ENCODE assay signal across 27 mouse cellular contexts in genomic region chr4:46339026-46339425, GRCm38 (mm10). TPM values are rescaled to one million over a fixed set of nuclear protein-coding genes. Genes with fewer than 3 reads are reported as not detected.
"Had no signal": no experiment of that assay in that cellular context is flagged by ENCODE, and none has a peak within 500 bp of the region (broad histone marks: within the 10 kb centered on the region; RNA-seq: fewer than 3 reads in every experiment).

No protein-coding gene starts in this region.

- H3K4me2 ChIP-seq: intestine, embryonic 15.5 days; limb, embryonic 13.5 days; liver, embryonic 12.5 days; liver, embryonic 15.5 days; lung, embryonic 15.5 days; midbrain, embryonic 12.5 days; neural tube, embryonic 13.5 days had no signal

- H3K36me3 ChIP-seq: intestine, embryonic 15.5 days; kidney, embryonic 15.5 days; limb, embryonic 13.5 days; liver, embryonic 12.5 days; liver, embryonic 15.5 days; lung, embryonic 15.5 days; midbrain, embryonic 12.5 days; neural tube, embryonic 13.5 days had no signal

- ATAC-seq: intestine, embryonic 15.5 days; liver, embryonic 12.5 days; midbrain, embryonic 16.5 days had no signal

- H3K4me3 ChIP-seq: intestine, embryonic 15.5 days; left cerebral cortex, adult 2 months; limb, embryonic 13.5 days; liver, embryonic 12.5 days; liver, embryonic 15.5 days; midbrain, embryonic 12.5 days; neural tube, embryonic 13.5 days had no signal

- DNase-seq: kidney, adult 11 months; kidney, adult 8-10 months; layer of hippocampus, postnatal 36 days; liver; lung, adult 18-20 months; lung, postnatal 10 days; lung, postnatal 36 days; thymus, adult 2 months; thymus, postnatal 14 days; thymus, postnatal 4 days had no signal

- H3K27ac ChIP-seq: intestine, embryonic 15.5 days; kidney, embryonic 15.5 days; left cerebral cortex, adult 2 months; limb, embryonic 13.5 days; liver, embryonic 12.5 days; liver, embryonic 15.5 days; lung, embryonic 15.5 days; midbrain, embryonic 12.5 days; neural tube, embryonic 13.5 days; stomach, postnatal 0 days had no signal

- H3K9ac ChIP-seq: intestine, embryonic 15.5 days; kidney, embryonic 15.5 days; limb, embryonic 13.5 days; liver, embryonic 12.5 days; liver, embryonic 15.5 days; lung, embryonic 15.5 days; midbrain, embryonic 12.5 days; neural tube, embryonic 13.5 days had no signal

- H3K9me3 ChIP-seq: intestine, embryonic 15.5 days; kidney, embryonic 15.5 days; limb, embryonic 13.5 days; liver, embryonic 12.5 days; liver, embryonic 15.5 days; lung, embryonic 15.5 days; midbrain, embryonic 12.5 days; neural tube, embryonic 13.5 days had no signal

RNA-seq across cellular contexts. Expression of gene Foxe1, which starts 4.4 kb away (rescaled TPM):
- total RNA-seq: layer of hippocampus, adult 8-10 months; layer of hippocampus, postnatal 10 days; layer of hippocampus, postnatal 36 days; left cerebral cortex, adult 2 months; left cerebral cortex, postnatal 10 days; left cerebral cortex, postnatal 36 days had no signal
- polyA plus RNA-seq: intestine, embryonic 15.5 days; kidney, embryonic 15.5 days; limb, embryonic 13.5 days; liver, embryonic 15.5 days; midbrain, embryonic 12.5 days; midbrain, embryonic 16.5 days; neural tube, embryonic 13.5 days; small intestine, adult 2 months; spleen, adult 2 months had no signal
